8 mouse cellular contexts compared by ENCODE assay signal in genomic region chr15:81522761-81523168, GRCm38 (mm10). TPM values are rescaled to one million over a fixed set of nuclear protein-coding genes. Genes with fewer than 3 reads are reported as not detected.
A peak's percentile ranks its signal among the peaks of the same experiment; 100 is the strongest.
DNase-seq lines count a peak whose midpoint lies in the region; ATAC-seq and TF ChIP-seq lines count a peak whose summit lies in the region.

No protein-coding gene starts in this region.

- no peak for DNase-seq in left cerebral cortex, adult 2 months (ENCODE audit: extremely low spot score in 1 of 2, low spot score in 2 of 2)
- no peak for DNase-seq in left cerebral cortex, adult 11 months (ENCODE audit: low spot score)
- DNase-seq in c-Kit-positive CD71-positive TER-119-negative erythroid progenitor cells, embryonic 14.5 days (ENCODE audit: low read depth): peak; percentile 70
- DNase-seq in hindbrain, embryonic 14.5 days (ENCODE audit: low spot score): no peak
- no peak for DNase-seq in T-cell, adult 2 months (ENCODE audit: low spot score)
- no peak for DNase-seq in ovary, adult 18-20 months (ENCODE audit: low spot score)
- no peak for DNase-seq in cerebellum, postnatal 10 days

- TF ChIP-seq CTCF in left cerebral cortex, adult 2 months (IDR thresholded peaks at IDR 0.05): no peak

- H3K9ac ChIP-seq in hindbrain, embryonic 14.5 days: peak overlapping the region; percentile 76

- intact Hi-C loops in left cerebral cortex, adult 2 months (cut with DNase I): loop anchor here (2.0 kb wide), 1 partner anchor 62 kb away; the partner anchor contains the start of gene Ep300

- 0% methylated on average over 16 of the region's 16 CpGs for WGBS in hindbrain, embryonic 14.5 days

- peaks cover 5% of the 10 kb centered on the region; the same call in 1 of the 2 replicates for H3K27me3 ChIP-seq in hindbrain, embryonic 14.5 days (ENCODE audit: control insufficient read depth, insufficient read depth, low read length)

- H3K9me3 ChIP-seq in hindbrain, embryonic 14.5 days (ENCODE audit: control insufficient read depth, low read length): no peaks in the 10 kb centered on the region

- peaks cover 4% of the 10 kb centered on the region; the same call in 1 of the 2 replicates for H3K4me1 ChIP-seq in hindbrain, embryonic 14.5 days (replicated peaks; ENCODE audit: control insufficient read depth, insufficient read depth, low read length)

- peak overlapping the region; percentile 92 for H3K27ac ChIP-seq in left cerebral cortex, adult 2 months
- H3K27ac ChIP-seq in hindbrain, embryonic 14.5 days: peak overlapping the region; percentile 83

- H3K4me2 ChIP-seq in hindbrain, embryonic 14.5 days (replicated peaks): peak overlapping the region; percentile 94

- peak; percentile 38 for ATAC-seq in hindbrain, embryonic 14.5 days (ENCODE audit: low FRiP score)
- ATAC-seq in megakaryocyte-erythroid progenitor cell, adult 5-6 weeks (replicated peaks; ENCODE audit: low FRiP score, low TSS enrichment, poor library complexity, severe bottlenecking): peak; percentile 80

- H3K36me3 ChIP-seq in hindbrain, embryonic 14.5 days (replicated peaks; ENCODE audit: control insufficient read depth, insufficient read depth): no peaks in the 10 kb centered on the region

- H3K4me3 ChIP-seq in left cerebral cortex, adult 2 months: peak overlapping the region; percentile 82
- peak overlapping the region; percentile 53 for H3K4me3 ChIP-seq in hindbrain, embryonic 14.5 days (replicated peaks; ENCODE audit: low read length)

RNA-seq across cellular contexts. Expression of gene Rbx1, which starts 56.7 kb away (rescaled TPM):
- 100 to 1,000 TPM; 126 to 153 TPM for total RNA-seq in left cerebral cortex, adult 2 months (2021)
- polyA plus RNA-seq in hindbrain, embryonic 14.5 days (2014; fragmentation: Nextera tagmentation; extraction: Ambion mirVana): 452 and 483 TPM in 2 replicates
- total RNA-seq in megakaryocyte-erythroid progenitor cell, adult 5-6 weeks (2014; fragmentation: Nextera tagmentation): 220 and 236 TPM in 2 replicates
- 168 and 201 TPM in 2 replicates for total RNA-seq in megakaryocyte-erythroid progenitor cell, adult 5-6 weeks (2017)
